Mouse (Mus musculus): ENCODE data around the gene Rbpjl. TPM values are rescaled to one million over a fixed set of nuclear protein-coding genes. Genes with fewer than 3 reads are reported as not detected.

Rbpjl gene
- polyA plus RNA-seq, 1 experiment from 2014 or later, result 10.4 TPM

DNA sequence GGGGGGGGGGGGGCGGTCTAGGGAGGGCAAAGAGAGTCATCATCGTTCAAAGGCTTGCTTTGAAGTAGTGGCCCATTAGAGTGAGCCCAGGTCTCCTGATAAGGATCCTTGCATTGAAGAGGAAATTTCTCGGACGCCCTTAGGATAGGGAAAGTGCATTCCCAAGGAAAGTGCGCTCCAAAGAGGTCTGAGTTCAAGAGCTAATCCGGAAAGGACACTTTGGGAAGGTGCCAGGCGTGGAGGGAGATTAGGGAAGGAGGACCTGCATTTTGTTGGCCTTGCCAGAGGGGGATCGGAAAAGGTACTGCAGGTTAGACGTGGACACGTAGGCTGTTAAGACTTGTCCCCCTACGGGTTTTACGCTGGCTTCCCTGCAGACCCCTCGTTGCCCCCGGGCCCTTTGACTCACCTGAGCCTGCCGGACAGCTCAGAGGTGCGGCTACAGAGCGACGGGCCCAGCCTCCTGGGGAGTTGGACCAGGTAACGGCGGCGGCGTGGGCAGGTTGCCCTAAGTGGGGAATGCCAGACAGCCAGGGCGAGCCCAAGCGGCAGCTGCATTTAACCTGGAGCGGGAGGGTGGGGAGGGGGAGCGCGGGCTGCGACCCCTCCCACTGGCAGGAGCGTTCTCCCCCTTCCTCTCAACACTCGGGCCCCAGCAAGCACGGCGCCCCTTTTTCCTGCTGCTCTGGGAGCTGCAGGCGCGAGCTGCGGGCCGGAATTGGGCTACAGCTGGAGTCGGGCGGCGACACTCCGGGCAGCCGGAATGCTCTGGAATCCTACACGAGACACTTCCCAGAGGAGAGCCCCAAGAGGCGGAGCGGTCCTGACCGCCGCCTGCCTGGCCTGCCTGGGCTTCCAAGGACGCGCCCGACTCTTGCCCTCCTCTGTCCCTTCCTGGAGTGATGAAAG, 1.4 kb downstream of the Rbpjl start:
- Histone ChIP-seq H3K9ac (ENCODE audit: low read length) (peak overlapping the region; percentile 39), H3K4me2 (ENCODE audit: low read length) (peak overlapping the region; percentile 79), H3K27ac (ENCODE audit: low read depth) (peak overlapping the region; percentile 33; the same call in 1 of the 2 replicates), H3K4me3 (ENCODE audit: low read depth, low read length) (peak overlapping the region; percentile 38), H3K36me3 (ENCODE audit: control insufficient read depth, insufficient read depth, low read length) (no peaks in the 10 kb centered on the region), H3K9me3 (ENCODE audit: control insufficient read depth, low read length) (no peaks in the 10 kb centered on the region), H3K27me3 (replicated peaks; ENCODE audit: control insufficient read depth, insufficient read depth, low read length) (peaks cover 86% of the 10 kb centered on the region), H3K4me1 (replicated peaks; ENCODE audit: control insufficient read depth, insufficient read depth, low read length) (peaks cover 27% of the 10 kb centered on the region)
- DNase-seq (ENCODE audit: low spot score), result peak; percentile 76
- ATAC-seq (replicated peaks; ENCODE audit: low FRiP score, low TSS enrichment, low read depth), result 0 out of 2 replicates have a peak, but pooled peaks have one; percentile 25
- WGBS, result 2% methylated on average over 48 of the region's 49 CpGs

DNA sequence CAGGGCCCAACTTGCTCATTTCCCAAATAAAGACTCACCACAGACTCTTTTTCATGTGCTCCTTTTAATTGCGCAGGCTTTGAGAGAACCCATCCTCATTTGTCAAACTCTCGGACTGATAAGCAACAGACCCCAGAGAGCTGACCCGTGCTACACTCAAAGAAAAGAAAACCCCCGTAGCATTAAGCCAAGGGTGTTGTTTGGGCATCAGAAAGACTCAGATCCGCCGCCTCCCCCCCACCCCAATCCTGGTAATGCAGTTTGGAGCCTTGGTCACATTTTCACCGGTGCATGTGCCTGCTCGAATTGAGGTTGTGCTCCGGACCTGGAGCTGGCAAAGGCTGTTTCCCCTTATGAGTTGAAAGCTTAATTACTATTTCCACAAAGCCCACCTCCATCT, 2.1 kb downstream of the Rbpjl start, which contains the start of gene Matn4:
Gene Matn4, minus strand, starts transcription at position 101 of the 400 bp plus-strand sequence.
- peaks cover 79% of the 10 kb centered on the region for H3K27me3 ChIP-seq (replicated peaks; ENCODE audit: control insufficient read depth, insufficient read depth, low read length)
- DNase-seq (ENCODE audit: low spot score) (no peak), ATAC-seq (replicated peaks; ENCODE audit: low FRiP score, low TSS enrichment, low read depth) (no peak)
- peaks cover 27% of the 10 kb centered on the region for H3K4me1 ChIP-seq (replicated peaks; ENCODE audit: control insufficient read depth, insufficient read depth, low read length)
- H3K36me3 ChIP-seq (ENCODE audit: control insufficient read depth, insufficient read depth, low read length), result no peaks in the 10 kb centered on the region
- no peaks in the 10 kb centered on the region for H3K9me3 ChIP-seq (ENCODE audit: control insufficient read depth, low read length)
- peak within 1 kb of the TSS; percentile 38 for H3K4me3 ChIP-seq (ENCODE audit: low read depth, low read length)
- H3K27ac ChIP-seq (ENCODE audit: low read depth), result peak within 1 kb of the TSS; percentile 33; the same call in 1 of the 2 replicates
- 9% methylated on average over 9 of the region's 9 CpGs for WGBS
- H3K4me2 ChIP-seq (ENCODE audit: low read length), result peak within 1 kb of the TSS; percentile 79
- H3K9ac ChIP-seq (ENCODE audit: low read length), result peak within 1 kb of the TSS; percentile 39

DNA sequence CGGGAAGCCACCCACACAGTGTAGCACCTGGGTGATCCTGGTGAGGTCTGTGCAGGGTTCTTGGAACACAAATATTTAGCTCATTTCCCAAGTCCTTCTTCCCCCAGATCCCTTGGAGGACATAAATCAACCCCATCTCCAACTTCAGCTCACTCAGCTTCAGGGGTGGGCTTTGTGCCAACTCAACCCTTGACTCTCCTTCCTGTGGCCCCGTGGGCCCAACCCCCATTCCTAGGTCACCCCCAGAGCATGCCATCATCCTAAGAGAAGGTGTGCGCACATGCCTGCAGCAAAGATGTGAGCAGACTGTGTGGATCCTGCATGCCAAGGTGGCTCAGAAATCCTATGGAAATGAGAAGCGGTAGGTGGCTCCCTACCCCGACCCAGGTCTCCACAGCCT, 2.6 kb downstream of the Rbpjl start:
- no peak for DNase-seq (ENCODE audit: low spot score)
- ATAC-seq (replicated peaks; ENCODE audit: low FRiP score, low TSS enrichment, low read depth), result no peak
- Histone ChIP-seq H3K4me2 (ENCODE audit: low read length) (peak overlapping the region; percentile 79; the same call in 1 of the 2 replicates), H3K9me3 (ENCODE audit: control insufficient read depth, low read length) (no peaks in the 10 kb centered on the region), H3K4me3 (ENCODE audit: low read depth, low read length) (no peak overlapping the region), H3K27me3 (replicated peaks; ENCODE audit: control insufficient read depth, insufficient read depth, low read length) (peaks cover 74% of the 10 kb centered on the region), H3K36me3 (ENCODE audit: control insufficient read depth, insufficient read depth, low read length) (no peaks in the 10 kb centered on the region), H3K9ac (ENCODE audit: low read length) (no peak overlapping the region), H3K27ac (ENCODE audit: low read depth) (no peak overlapping the region), H3K4me1 (replicated peaks; ENCODE audit: control insufficient read depth, insufficient read depth, low read length) (peaks cover 27% of the 10 kb centered on the region)
- 39% methylated on average over 5 of the region's 5 CpGs for WGBS

DNA sequence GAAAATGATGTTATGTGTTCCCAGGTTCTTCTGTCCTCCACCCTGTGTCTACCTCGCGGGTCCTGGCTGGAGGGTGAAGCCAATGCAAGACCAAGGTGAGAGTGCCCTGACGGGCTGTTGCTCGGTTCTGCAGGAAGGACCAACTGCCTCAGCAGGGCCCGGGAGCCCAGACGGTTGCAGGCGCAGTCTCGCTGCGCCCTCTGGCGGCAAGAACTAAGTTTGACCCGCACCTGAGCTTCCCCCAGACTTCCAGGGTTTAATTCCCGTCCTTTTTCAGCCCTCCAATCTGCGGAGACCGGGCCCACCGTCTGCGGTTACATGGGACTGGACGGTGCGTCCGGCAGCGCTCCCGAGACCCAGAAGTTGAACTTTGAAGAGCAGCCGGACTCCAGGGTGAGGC, 4.8 kb downstream of the Rbpjl start:
- no peak overlapping the region for H3K27ac ChIP-seq (ENCODE audit: low read depth)
- WGBS, result 2% methylated on average over 22 of the region's 22 CpGs
- peak; percentile 84 for DNase-seq (ENCODE audit: low spot score)
- peak; percentile 40; the same call in 1 of the 2 replicates for ATAC-seq (replicated peaks; ENCODE audit: low FRiP score, low TSS enrichment, low read depth)
- no peaks in the 10 kb centered on the region for H3K9me3 ChIP-seq (ENCODE audit: control insufficient read depth, low read length)
- H3K4me1 ChIP-seq (replicated peaks; ENCODE audit: control insufficient read depth, insufficient read depth, low read length), result peaks cover 27% of the 10 kb centered on the region
- peaks cover 52% of the 10 kb centered on the region for H3K27me3 ChIP-seq (replicated peaks; ENCODE audit: control insufficient read depth, insufficient read depth, low read length)
- H3K36me3 ChIP-seq (ENCODE audit: control insufficient read depth, insufficient read depth, low read length), result no peaks in the 10 kb centered on the region
- H3K9ac ChIP-seq (ENCODE audit: low read length), result no peak overlapping the region
- H3K4me2 ChIP-seq (ENCODE audit: low read length), result peak overlapping the region; percentile 15; the same call in 1 of the 2 replicates
- no peak overlapping the region for H3K4me3 ChIP-seq (ENCODE audit: low read depth, low read length)

DNA sequence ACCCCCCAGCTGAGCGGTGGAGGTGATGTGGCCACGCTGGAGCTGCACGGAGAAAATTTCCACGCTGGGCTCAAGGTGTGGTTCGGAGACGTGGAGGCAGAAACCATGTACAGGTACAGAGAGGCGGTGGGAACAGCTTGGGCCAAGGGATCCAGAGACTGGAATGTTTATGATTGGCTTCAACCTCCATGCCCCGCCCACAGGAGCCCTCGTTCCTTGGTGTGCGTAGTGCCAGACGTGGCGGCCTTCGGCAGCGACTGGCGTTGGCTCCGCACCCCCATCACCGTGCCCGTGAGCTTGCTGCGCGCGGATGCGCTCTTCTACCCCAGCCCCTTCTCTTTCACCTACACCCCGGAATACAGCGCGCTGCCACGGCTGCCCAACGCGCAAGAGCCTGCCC, 11.2 kb downstream of the Rbpjl start:
- WGBS, result 25% methylated on average over 28 of the region's 28 CpGs
- no peaks in the 10 kb centered on the region for H3K4me1 ChIP-seq (replicated peaks; ENCODE audit: control insufficient read depth, insufficient read depth, low read length)
- peak overlapping the region; percentile 44 for H3K4me2 ChIP-seq (ENCODE audit: low read length)
- ATAC-seq (replicated peaks; ENCODE audit: low FRiP score, low TSS enrichment, low read depth), result no peak
- H3K4me3 ChIP-seq (ENCODE audit: low read depth, low read length), result peak overlapping the region; percentile 19
- no peak for DNase-seq (ENCODE audit: low spot score)
- no peaks in the 10 kb centered on the region for H3K36me3 ChIP-seq (ENCODE audit: control insufficient read depth, insufficient read depth, low read length)
- no peaks in the 10 kb centered on the region for H3K9me3 ChIP-seq (ENCODE audit: control insufficient read depth, low read length)
- H3K27ac ChIP-seq (ENCODE audit: low read depth), result no peak overlapping the region
- H3K27me3 ChIP-seq (replicated peaks; ENCODE audit: control insufficient read depth, insufficient read depth, low read length), result no peaks in the 10 kb centered on the region; the same call in 1 of the 2 replicates
- no peak overlapping the region for H3K9ac ChIP-seq (ENCODE audit: low read length)

DNA sequence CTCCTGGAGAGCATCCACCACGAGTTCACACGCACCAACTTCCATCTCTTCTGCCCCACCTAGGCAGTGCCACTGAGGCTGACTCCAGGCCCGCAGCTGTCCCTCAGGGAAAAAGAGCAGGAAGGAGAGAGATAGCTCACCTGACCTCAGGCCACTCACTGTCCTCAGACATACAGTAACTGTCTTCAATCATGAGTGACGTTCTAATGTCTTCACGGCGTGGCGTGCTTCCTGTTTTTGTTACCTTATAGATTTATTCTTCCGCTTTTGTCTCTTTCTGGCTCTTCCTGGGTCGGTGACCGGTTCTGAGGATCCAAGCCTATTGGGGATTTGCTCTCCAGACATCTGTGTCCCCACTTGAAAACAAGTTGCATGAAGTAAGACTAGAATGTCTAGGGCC, 11.6 kb downstream of the Rbpjl start:
- H3K9me3 ChIP-seq (ENCODE audit: control insufficient read depth, low read length), result no peaks in the 10 kb centered on the region
- WGBS, result 68% methylated on average over 10 of the region's 10 CpGs
- ATAC-seq (replicated peaks; ENCODE audit: low FRiP score, low TSS enrichment, low read depth) (no peak), DNase-seq (ENCODE audit: low spot score) (no peak)
- H3K36me3 ChIP-seq (ENCODE audit: control insufficient read depth, insufficient read depth, low read length), result no peaks in the 10 kb centered on the region
- H3K4me1 ChIP-seq (replicated peaks; ENCODE audit: control insufficient read depth, insufficient read depth, low read length), result no peaks in the 10 kb centered on the region
- H3K27me3 ChIP-seq (replicated peaks; ENCODE audit: control insufficient read depth, insufficient read depth, low read length), result no peaks in the 10 kb centered on the region; the same call in 1 of the 2 replicates
- H3K27ac ChIP-seq (ENCODE audit: low read depth), result no peak overlapping the region
- H3K9ac ChIP-seq (ENCODE audit: low read length), result no peak overlapping the region
- H3K4me3 ChIP-seq (ENCODE audit: low read depth, low read length), result peak overlapping the region; percentile 19; the same call in 1 of the 2 replicates
- H3K4me2 ChIP-seq (ENCODE audit: low read length), result peak overlapping the region; percentile 44

DNA sequence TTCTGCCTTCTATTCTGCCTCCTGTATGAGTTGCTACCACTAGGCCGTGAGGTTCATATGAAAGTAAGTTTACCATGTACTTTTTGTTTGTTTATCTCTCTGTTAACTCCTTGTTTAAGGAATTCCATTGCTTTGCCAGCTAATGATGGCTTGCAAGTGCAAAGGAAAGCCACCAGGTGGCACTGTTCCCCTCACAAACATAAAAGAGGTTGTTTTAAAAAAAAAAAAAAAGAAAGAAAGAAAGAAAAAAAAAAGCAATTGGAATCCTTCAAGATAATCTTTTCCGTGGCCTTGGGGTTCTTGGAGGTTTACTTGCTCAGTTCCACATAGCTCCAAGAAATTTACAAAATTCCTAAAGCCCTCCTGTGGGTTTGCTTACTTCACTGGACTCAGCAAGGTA, 14.3 kb downstream of the Rbpjl start:
- no peak overlapping the region for H3K9ac ChIP-seq (ENCODE audit: low read length)
- H3K4me2 ChIP-seq (ENCODE audit: low read length), result no peak overlapping the region
- no peaks in the 10 kb centered on the region for H3K4me1 ChIP-seq (replicated peaks; ENCODE audit: control insufficient read depth, insufficient read depth, low read length)
- no peaks in the 10 kb centered on the region for H3K27me3 ChIP-seq (replicated peaks; ENCODE audit: control insufficient read depth, insufficient read depth, low read length)
- H3K4me3 ChIP-seq (ENCODE audit: low read depth, low read length), result no peak overlapping the region
- H3K36me3 ChIP-seq (ENCODE audit: control insufficient read depth, insufficient read depth, low read length), result no peaks in the 10 kb centered on the region
- no peaks in the 10 kb centered on the region for H3K9me3 ChIP-seq (ENCODE audit: control insufficient read depth, low read length)
- DNase-seq (ENCODE audit: low spot score), result no peak
- no peak overlapping the region for H3K27ac ChIP-seq (ENCODE audit: low read depth)
- 3% methylated on average over 2 of the region's 2 CpGs for WGBS
- ATAC-seq (replicated peaks; ENCODE audit: low FRiP score, low TSS enrichment, low read depth), result no peak

DNA sequence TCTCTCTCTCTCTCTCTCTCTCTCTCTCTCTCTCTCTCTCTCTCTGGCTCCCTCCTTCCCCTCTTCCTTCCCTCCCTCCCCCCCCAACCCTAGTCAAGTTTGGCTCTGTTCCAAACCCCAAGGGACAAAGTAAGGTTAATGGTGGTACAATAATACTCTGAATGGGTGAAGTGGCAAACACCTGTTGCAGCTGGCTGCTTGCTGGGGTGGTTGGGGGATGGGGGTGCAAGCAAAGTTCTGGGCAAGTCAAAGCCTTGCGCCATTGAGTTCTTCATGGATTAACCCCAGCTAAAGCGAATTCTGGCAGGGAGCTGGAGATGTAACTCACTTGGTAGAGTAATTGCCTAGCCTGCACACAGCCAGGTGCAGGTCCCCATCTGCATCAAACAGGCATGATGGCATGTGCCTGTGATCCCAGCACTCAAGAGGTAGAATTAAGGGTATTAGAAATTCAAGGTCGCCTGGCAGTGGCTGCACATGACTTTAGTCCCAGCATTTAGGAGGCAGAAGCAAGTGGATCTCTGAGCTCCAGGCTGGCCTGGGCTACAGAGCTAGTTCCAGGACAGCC, 15.5 kb downstream of the Rbpjl start:
- H3K27me3 ChIP-seq (replicated peaks; ENCODE audit: control insufficient read depth, insufficient read depth, low read length), result no peaks in the 10 kb centered on the region
- H3K36me3 ChIP-seq (ENCODE audit: control insufficient read depth, insufficient read depth, low read length), result peaks cover 3% of the 10 kb centered on the region; the same call in 1 of the 2 replicates
- H3K4me2 ChIP-seq (ENCODE audit: low read length), result no peak overlapping the region
- H3K4me3 ChIP-seq (ENCODE audit: low read depth, low read length), result no peak overlapping the region
- ATAC-seq (replicated peaks; ENCODE audit: low FRiP score, low TSS enrichment, low read depth), result no peak
- DNase-seq (ENCODE audit: low spot score), result no peak
- no peaks in the 10 kb centered on the region for H3K9me3 ChIP-seq (ENCODE audit: control insufficient read depth, low read length)
- no peak overlapping the region for H3K9ac ChIP-seq (ENCODE audit: low read length)
- H3K27ac ChIP-seq (ENCODE audit: low read depth), result no peak overlapping the region
- 41% methylated on average over 3 of the region's 3 CpGs for WGBS
- no peaks in the 10 kb centered on the region for H3K4me1 ChIP-seq (replicated peaks; ENCODE audit: control insufficient read depth, insufficient read depth, low read length)
